Mouse (Mus musculus): ENCODE measurements around the gene 4921539E11Rik. TPM values are rescaled to one million over a fixed set of nuclear protein-coding genes. Genes with fewer than 3 reads are reported as not detected.

The 4921539E11Rik gene
- not detected for total RNA-seq (2021)
- long read RNA-seq, experiment 1: 0 reads
- long read RNA-seq, experiment 2: 0 reads

DNA sequence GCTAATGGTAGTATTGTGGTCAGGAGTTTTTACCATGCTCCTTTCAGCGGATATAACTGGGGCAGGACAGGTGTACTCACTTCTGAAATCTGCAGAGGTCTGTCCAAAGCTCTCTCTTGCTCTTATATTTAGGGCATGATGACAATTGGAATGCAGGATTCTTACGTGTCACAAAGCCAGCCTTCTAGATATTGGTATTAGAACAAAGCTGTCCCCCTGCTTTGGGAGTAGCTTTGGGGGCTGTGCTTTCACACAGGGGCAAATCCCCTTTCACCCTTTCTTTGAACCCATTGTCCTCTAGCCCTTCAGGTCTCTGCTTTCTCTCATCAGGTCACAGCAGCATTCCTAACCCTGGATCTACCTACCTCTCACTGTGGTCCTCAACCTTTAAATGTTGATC lies at the start of gene 4921539E11Rik:
4921539E11Rik (minus strand) TSS at position 101 of the 400 bp plus-strand sequence.
- intact Hi-C loops (cut with DNase I): no loop called here
- no peak for DNase-seq

DNA sequence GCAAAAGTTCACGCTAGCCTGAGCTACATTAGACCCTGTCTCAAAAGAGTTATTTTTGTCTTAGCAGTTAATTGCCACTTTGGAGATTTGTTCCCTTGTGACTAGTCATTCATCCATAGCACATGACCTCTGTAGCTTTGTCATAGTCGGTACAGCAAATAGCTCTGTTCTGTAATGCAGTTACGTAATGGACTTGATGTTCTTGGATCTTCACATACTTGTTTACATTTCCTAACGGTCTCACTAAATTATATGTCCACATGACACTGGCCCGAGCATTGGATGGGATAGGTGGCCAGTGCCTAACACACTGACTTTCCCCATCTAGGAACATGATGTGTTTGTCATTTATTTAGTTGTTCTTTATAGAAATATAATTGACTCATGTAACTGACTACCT lies 44.5 kb upstream of the 4921539E11Rik start:
- intact Hi-C loops (cut with DNase I): no loop called here

DNA sequence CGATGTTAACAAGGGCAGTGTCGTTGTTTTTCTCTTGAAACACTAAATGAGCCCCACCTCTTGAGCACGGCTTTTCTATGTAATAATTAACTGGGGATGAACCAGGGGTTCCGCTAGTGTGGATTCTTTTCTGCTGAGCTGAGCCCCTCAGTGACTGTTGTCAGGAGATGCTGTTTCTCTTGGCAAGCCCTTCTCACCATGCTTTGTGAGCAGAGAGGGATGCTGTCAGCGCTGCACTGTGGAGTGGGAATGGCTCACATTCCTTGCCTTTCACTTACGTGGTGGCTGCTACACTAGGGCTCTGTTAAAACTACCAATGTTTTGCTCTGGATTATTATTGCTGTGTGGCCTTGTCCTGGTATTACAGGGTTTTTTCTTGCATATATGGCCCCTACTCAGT lies 38.7 kb upstream of the 4921539E11Rik start:
- intact Hi-C loops (cut with DNase I): no loop called here
- no peak for DNase-seq

More for the DNA sequence above, 44.5 kb upstream of the 4921539E11Rik start:
- no peak for DNase-seq

DNA sequence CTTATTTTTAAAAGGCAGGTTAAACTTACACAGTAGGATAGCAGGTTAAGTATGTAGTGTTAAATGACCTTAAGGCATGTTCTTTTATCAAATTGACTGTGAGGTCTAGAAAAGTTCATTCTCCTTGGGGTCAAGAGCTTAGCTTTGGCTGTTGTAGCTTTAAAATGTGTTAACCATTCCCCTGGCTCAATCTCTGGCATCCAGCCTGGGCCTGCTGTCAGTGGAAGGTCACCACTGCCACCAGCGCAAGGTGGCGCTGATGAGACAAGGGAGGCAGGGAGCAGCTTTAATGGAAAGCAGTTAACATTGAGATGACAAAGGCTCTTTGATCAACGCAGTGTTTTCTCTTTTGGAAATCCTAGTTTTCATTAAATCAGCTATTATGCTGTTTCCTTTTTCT lies 36.3 kb upstream of the 4921539E11Rik start:
- intact Hi-C loops (cut with DNase I): no loop called here
- DNase-seq: peak; percentile 53 to 74

DNA sequence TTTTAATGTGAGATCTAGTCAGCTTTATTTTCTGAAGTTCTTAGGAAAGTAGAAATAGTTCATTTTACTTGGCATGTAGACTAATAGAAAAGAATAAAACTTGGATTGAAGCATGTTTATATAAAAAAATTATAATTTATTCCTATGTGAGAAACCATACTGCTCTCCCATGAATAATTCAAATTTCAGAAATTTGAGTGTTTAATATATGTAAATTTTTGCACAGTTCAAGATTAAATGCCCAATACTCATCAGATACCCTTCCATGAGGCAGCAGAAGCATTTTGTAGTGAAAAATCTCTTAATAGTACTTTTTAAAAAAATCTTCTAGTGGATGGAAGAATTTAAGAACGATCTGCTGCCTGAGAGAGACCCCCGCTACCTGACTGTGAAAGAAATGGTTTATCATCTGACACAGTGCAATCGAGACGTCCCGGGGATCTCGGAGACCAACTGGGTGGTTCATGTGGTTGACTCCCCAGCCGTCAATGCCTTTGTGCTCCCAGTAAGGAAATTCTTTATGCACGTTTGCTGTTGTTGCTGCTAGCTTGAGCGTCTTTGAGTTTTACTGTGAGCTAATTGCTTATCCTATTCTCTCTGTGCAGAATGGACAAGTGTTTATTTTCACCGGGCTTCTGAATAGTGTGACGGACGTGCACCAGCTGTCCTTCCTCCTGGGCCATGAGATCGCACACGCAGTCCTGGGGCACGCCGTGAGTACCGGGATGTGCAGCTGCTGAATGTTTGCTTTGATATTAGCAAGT lies 34.2 kb upstream of the 4921539E11Rik start:
- intact Hi-C loops (cut with DNase I): no loop called here

DNA sequence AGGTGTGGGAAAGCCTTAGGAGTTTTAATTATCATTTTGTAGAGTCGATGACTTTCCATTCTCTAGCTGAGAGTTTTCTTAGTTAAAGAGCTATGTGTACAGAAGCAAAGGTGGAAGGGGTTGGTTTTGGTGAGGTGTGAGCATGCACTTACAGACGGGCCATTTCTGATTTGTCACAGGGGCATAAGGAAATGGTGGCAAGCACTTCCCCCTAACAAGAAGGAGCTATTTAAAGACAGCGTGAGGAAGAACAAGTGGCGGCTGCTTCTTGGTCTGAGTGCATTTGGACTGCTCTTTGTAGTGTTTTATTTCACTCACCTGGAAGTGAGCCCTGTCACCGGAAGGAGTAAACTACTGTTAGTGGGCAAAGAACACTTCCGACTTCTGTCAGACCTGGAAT lies 30.8 kb upstream of the 4921539E11Rik start:
- intact Hi-C loops (cut with DNase I): no loop called here

More for the DNA sequence above, 34.2 kb upstream of the 4921539E11Rik start:
- DNase-seq: no peak

DNA sequence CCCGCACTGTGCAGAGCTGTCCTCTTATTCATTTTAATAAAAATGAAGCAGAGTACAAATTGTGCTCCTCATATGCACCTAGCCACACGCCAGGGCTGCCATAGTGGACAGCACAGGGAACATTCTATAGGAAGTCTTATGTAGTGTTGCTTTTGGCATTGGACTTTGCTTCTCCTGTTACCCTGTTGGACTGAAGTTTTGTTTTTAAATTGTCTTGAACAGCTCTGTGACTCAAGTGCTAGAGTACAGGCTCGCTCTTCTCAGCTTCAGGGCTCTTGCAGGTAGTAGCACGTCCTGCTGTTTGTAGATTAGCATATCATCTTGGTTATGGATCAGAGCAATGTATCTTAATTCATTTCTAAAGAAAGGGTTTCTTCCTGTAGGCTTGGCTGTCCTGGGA lies 25.2 kb upstream of the 4921539E11Rik start:
- no peak for DNase-seq
- intact Hi-C loops (cut with DNase I): loop anchor here (5.0 kb wide), 1 partner anchor 199 kb away; no protein-coding TSS in a partner anchor

More for the DNA sequence above, 30.8 kb upstream of the 4921539E11Rik start:
- DNase-seq: no peak

DNA sequence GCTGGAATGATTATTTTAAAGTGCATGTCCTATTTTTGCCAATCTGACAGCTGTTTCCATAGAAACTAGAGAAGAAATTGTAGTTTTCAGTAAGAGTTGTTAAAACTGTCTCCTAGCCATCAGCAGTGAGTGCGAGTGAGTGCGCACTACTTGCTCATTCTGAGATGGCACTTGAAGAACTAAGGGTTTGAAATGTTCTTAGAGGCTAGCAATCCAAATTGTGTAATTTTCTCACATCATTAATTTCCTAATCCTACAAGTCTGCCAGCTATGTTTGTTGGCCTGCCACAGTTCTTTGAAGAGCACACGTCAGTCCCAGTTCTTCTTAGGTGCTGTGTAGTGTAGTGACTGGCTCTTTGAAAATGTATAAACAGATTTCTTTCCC lies 23.9 kb upstream of the 4921539E11Rik start:
- intact Hi-C loops (cut with DNase I): loop anchor here (5.0 kb wide), 1 partner anchor 97 kb away; the partner anchor contains the start of gene Slc35d1
- DNase-seq: no peak

DNA sequence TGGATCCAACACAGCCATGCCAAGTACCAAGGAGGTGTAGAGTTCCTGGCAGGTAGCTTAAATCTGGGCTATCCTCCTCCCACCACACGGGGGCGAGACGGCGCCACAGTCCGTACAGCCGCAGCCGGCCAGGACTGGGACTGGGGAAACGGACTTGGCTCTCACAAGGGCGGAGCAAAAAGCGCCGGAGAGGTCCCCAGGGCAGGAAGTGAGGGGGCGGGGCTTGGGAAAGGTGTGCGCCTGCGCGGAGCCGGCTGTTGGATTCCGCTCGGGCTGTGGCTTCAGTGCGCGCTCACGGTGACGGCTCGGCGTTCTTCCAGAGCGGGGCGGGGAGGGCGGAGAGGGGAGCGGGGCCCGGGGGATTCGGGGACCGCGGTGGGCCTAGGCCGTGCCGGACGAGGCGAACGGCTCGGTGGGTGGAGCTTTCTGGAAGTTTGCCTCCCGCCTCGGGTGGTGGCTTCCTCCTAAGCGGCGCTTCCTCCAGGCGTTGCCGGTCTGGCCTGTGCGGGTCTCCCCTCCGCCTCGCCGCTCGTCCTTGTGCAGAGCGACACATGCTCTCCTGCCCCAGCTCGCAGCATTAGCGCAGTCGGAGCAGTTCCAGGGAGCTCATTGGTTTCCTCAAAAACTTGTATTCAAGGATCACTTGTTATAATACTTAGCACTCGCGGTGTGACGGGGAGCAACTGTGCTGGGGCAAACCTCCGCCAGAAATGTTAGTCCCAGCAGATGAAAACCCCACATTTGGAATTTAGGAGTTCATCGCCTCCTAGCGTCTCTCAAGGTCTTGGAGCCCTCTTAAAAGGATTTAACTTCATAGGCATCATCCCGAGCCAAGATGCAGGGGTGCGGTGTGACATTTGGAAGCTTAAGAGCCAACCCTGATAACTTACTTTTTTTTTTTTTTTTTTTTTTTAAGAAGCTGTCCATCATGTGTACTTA lies 23.2 kb upstream of the 4921539E11Rik start, which contains the start of gene Oma1:
Oma1 (plus strand) TSS at position 226 of the 939 bp plus-strand sequence.
- peak; percentile 99 for DNase-seq
- intact Hi-C loops (cut with DNase I): loop anchor here (2.0 to 5.0 kb wide), 2 partner anchors 33 to 97 kb away; partner anchors contain the start of gene Slc35d1

DNA sequence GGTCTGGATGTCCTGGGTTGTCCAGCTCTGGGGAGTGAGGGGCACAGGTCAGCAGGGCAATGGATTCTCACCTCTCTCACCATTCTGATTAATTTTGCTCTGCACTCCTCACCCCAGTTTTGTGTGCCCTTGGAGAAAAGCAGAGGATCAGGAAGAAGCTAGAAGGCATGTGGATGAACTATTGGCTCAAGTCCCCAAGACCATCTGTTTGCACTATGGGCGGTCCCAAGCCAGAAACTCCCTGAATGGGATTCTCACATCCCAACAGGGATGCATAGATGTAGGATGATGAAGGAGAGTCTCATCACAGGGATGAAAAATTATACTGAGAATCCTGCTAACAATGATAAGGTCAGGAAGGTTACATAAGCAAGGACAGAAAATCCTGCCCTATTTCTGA lies 13.2 kb upstream of the 4921539E11Rik start:
- intact Hi-C loops (cut with DNase I): no loop called here
- DNase-seq: no peak

DNA sequence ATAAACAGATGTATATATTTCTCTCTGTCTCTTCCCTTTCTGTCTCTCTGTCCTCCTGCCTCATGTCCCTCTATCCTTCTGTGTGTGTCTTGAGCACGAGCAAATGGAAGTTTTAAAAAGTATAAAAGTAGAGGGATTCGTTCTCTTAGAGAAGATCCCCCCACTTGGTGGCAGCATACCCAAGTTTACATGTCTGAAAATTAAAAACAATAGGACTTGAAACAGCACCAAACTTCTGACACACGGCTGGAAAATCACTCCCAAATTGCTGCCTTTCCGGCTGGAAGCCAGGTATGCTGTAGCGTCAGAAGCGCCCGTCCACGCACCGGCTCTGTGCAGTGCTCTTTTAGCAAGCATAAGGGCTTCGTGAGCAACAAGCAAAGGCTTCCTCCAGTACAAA lies 8.7 kb upstream of the 4921539E11Rik start:
- peak in 1 of 2 experiments; percentile 9 for DNase-seq

DNA sequence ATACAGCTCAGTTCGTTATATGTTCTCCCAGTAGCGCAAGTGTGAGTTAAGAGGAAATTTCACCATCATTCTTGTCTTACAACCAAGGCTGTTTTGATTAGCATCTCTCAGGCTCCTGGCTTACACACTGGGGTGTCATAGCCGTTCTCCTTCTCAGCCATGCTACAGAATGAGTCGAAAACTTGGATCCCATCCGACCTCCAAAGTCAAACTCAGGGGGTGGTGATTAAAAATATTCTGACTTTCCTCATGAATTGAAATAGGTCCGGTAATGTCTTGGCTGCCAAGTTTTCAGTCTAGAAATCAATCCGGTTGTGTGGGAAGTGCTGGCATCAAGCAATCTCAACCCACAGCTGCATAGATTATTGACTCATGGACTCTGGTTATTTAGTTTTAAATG lies 2.3 kb downstream of the 4921539E11Rik start:
- DNase-seq: no peak
- intact Hi-C loops (cut with DNase I): no loop called here

More for the DNA sequence above, 8.7 kb upstream of the 4921539E11Rik start:
- intact Hi-C loops (cut with DNase I): no loop called here

DNA sequence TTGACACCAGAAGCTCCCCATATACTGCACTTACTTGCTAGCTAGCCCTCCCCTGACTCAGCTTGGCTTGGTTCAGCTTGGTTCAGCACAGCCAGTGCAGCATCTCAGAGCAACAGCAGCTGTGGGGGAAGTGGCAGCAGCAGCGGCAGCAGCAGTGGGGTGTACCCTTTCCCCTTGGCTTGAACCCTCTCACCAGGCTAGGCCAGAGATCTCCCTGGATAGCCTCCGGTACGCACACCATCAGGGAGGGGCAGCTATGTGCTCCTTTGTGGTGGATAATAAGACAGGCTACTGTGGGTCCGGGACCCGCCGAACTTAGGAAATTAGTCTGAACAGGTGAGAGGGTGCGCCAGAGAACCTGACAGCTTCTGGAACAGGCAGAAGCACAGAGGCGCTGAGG lies 17.6 kb downstream of the 4921539E11Rik start:
- no peak for DNase-seq
- intact Hi-C loops (cut with DNase I): no loop called here

DNA sequence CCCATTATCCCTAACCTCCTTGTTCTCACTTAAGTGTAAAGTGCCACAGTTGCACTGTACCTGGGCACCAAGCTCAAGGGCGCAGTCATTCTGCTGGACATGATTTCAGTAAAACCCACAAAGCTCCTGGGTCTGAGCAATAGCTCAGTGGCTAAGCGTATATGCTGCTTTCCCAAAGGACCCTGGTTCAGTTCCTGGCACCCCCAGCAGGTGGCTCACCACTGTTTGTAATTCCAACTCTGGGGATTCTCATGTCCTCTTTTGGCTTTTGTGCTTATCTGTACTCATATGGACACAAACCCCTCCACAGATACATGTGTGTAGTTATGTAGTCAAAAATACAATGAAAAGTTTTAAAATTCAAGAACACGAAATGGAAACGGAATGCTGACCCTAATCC lies 21.3 kb downstream of the 4921539E11Rik start:
- intact Hi-C loops (cut with DNase I): no loop called here
- no peak for DNase-seq

DNA sequence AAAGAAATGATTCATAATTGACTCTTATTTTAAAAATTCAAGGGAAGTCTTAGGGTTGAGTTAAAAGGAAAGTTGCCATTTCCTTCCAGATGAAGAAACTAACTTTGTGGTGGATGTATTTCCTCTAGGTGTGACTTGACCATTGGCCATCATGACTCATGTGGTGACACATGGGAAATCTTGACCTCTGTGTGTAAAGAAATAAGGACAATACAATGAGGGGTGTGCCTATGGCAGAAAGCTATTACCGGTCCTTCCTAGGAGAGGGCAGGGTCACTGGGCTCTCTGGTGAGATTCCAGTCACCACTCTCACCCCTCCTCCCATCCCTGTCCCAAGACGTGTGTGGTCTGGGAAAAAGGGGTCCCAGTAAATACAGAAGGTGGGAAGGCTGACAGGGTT lies 25.5 kb downstream of the 4921539E11Rik start:
- intact Hi-C loops (cut with DNase I): no loop called here
- DNase-seq: no peak

DNA sequence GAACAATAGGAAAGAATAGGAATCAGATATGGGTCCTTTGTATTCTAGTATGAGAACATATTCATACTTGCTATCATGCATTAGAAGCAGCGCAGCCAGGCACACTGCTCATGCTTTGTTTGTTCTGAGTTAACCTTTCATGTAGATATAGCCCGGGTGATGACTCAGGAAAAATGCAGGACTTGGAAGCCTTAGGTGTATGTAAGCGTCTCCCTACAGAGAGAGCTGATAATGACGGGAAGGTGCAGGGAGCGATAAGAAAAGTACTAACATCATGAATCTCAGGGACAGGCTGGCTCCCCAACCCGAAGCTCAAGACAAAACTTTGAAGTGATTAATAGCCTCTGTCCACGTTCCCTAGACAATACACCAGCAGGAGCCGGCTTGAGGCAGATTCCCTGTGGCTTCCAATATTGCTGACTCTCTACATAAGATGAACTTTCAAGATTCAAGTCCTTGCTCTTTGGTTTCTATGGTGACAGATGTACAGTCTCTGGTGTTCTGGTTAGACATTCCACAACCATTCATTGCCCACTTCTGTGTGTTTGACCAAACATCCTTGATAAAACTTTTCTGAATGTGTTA lies 26.8 kb downstream of the 4921539E11Rik start:
- no peak for DNase-seq
- intact Hi-C loops (cut with DNase I): no loop called here

DNA sequence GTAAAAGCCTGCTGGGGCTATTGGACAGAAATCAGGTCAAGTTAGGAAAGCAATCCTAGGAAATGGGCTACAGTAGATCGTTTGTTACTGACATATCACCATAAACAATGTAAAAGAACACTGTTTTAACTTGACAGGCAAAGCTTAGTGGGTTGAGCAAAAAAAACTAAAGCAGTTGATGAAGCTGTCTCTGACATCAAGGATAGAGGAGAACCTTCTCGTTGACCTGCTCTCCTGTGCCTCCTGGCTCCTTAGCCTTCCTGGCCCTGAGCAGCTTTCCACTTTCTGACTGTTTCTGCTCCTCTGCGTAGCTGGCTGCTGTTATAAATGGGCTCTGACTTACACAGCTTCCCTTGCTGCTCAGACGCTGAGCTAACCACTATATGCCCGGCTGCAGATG lies 27.3 kb downstream of the 4921539E11Rik start:
- intact Hi-C loops (cut with DNase I): no loop called here
- DNase-seq: no peak

DNA sequence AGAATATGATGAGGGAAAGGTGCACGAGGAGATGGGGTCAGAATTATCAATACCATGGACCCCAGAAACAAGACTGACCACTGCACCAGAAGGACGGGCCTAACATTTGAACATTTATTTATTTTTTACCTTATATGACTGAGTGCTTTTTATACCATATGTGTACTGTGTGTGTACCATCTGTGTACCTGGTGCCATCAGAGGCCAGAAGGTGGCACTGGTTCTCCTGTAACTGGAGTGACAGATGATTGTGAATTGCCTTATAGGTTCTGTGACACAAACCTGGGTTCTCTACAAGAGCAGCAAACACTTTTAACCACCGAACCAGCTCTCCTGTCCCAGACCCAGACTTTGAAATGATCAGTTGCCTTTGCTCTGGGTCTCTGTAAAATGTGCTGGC lies 31.8 kb downstream of the 4921539E11Rik start:
- intact Hi-C loops (cut with DNase I): no loop called here
- DNase-seq: no peak

DNA sequence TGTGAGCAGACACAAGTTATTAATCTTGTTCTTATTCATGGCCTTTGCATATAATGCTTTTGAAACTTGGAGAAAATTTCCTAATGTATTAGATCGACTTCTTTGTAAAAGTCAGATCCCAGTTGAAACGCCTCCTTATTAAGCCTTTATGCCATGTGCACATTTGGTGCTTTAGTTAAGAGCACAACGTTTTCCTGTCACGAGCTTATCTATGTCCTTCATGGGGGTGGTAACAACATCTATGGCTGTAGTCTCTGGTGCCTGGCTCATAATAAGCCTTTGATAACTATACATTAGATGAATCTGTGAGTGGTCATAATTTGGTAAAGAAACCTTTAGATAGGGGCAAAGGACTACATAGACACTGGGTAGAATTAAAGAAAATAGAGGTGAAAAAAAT lies 36.8 kb downstream of the 4921539E11Rik start:
- no peak for DNase-seq
- intact Hi-C loops (cut with DNase I): no loop called here

DNA sequence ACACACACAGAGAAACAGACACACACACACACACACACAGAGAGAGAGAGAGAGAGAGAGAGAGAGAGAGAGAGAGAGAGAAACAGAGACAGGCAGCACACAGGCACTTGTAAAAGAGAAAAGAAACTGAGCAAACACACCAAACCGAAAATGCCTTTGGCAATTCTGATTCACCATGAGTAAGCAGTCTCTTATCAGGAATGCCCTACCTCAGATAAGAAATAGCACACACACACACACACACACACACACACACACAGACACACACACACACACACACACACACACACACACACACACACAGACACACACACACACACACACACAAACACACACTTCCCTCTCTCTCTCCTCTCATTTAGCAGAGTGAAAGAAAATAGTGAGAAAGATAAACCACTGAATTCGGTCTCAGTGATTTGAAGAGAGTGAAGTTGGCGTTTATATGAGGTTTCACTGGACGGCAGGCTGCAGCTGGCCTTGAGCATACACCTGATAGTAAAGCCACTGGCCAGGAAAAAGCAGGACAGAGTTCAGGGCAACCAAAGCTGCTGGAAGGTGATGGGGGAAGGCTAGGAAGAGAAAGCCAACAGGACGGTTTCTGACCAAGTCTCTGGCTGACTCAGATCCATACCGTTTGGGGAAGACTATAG lies 41.1 kb downstream of the 4921539E11Rik start:
- DNase-seq: no peak
- intact Hi-C loops (cut with DNase I): no loop called here

Data from heart, postnatal 14 days (tissue).